Mouse (Mus musculus): ENCODE results near the gene Pitx1. TPM values are rescaled to one million over a fixed set of nuclear protein-coding genes. Genes with fewer than 3 reads are reported as not detected.

Pitx1 gene
- polyA plus RNA-seq, 1 experiment from 2014 or later: 22.2 TPM

DNA sequence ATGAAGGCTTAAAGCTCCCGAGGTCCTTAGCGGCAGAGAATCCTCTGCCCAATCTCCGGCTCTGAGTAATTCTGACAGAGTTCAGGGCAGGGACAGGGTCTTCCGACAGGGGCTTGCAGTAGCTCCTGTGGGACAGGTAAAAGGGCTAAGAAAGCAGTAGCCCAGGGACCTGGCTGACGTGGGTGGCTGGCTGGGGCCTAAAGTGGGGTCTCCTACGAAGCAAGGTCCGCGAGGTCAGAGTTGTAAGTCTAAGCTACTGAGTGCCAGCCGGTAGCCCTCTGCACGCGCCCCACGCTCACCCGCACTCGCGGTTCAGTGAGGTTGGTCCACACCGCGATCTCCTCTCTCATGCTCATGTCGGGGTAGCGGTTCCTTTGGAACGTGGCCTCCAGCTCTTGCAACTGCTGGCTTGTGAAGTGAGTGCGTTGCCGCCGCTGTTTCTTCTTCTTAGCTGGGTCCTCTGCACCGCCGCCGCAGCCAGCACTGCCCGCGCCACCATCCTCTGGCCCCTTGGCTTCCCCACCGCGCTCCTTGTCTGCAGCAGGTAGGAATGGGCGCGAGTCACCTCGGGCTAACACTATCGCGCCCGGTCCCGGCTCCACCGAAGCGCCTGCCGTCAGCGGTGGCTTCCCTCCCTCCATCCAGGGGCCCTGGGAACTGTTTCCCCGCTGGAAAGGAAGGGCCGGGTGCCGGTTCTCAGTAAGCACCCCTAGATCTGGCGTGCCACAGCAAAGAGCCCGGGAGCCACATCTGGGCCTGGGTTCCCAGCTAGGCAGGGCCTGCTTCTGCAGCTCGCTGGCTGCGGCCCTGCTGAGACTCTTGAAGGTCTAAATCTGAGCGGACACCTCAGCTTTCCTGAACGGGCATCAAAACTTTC, 7.6 kb downstream of the Pitx1 start:
- H3K4me1 ChIP-seq (replicated peaks; ENCODE audit: control insufficient read depth, insufficient read depth, low read length): 0 out of 2 replicates have a peak, but pooled peaks cover 5% of the 10 kb centered on the region
- peaks cover 92% of the 10 kb centered on the region for H3K27me3 ChIP-seq (replicated peaks; ENCODE audit: control insufficient read depth, insufficient read depth, low read length)
- H3K4me3 ChIP-seq (ENCODE audit: low read depth, low read length): peak overlapping the region; percentile 45
- DNase-seq (ENCODE audit: low spot score) (peak; percentile 83), ATAC-seq (replicated peaks; ENCODE audit: low FRiP score, low TSS enrichment, low read depth) (no peak)
- H3K36me3 ChIP-seq (ENCODE audit: control insufficient read depth, insufficient read depth, low read length): no peaks in the 10 kb centered on the region
- peak overlapping the region; percentile 31 for H3K9ac ChIP-seq (ENCODE audit: low read length)
- H3K27ac ChIP-seq (ENCODE audit: low read depth): no peak overlapping the region
- 1% methylated on average over 50 of the region's 50 CpGs for WGBS
- no peaks in the 10 kb centered on the region for H3K9me3 ChIP-seq (ENCODE audit: control insufficient read depth, low read length)
- peak overlapping the region; percentile 30 for H3K4me2 ChIP-seq (ENCODE audit: low read length)

DNA sequence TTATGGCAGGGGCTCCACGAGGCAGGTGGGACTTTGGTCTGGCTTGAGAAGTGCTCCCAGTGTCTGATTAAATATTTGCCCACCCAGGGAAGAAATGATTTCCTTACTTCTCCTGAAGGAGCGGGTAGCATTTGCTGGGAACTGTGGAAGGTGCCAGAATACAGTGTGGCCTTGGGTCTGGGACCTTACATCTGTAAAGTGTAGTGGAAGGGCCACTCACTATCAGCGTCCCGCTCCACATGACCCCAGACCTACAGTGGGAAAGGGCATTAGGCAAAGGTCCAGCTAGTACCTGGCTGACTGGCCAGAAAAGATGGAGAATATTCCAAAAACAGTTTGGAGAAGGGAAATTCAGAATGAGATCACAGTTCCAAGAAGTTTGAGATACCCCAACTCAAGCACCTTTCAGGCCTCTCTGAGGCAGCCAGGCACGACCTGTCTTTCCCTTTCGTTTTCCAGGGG, 8.3 kb downstream of the Pitx1 start:
- DNase-seq (ENCODE audit: low spot score): peak; percentile 74
- H3K36me3 ChIP-seq (ENCODE audit: control insufficient read depth, insufficient read depth, low read length): no peaks in the 10 kb centered on the region
- peak overlapping the region; percentile 45 for H3K4me3 ChIP-seq (ENCODE audit: low read depth, low read length)
- no peaks in the 10 kb centered on the region for H3K9me3 ChIP-seq (ENCODE audit: control insufficient read depth, low read length)
- no peak overlapping the region for H3K27ac ChIP-seq (ENCODE audit: low read depth)
- peak overlapping the region; percentile 31 for H3K9ac ChIP-seq (ENCODE audit: low read length)
- no peak for ATAC-seq (replicated peaks; ENCODE audit: low FRiP score, low TSS enrichment, low read depth)
- peak overlapping the region; percentile 30 for H3K4me2 ChIP-seq (ENCODE audit: low read length)
- H3K27me3 ChIP-seq (replicated peaks; ENCODE audit: control insufficient read depth, insufficient read depth, low read length): peaks cover 92% of the 10 kb centered on the region
- WGBS: 4% methylated on average over 6 of the region's 6 CpGs
- 0 out of 2 replicates have a peak, but pooled peaks cover 5% of the 10 kb centered on the region for H3K4me1 ChIP-seq (replicated peaks; ENCODE audit: control insufficient read depth, insufficient read depth, low read length)

DNA sequence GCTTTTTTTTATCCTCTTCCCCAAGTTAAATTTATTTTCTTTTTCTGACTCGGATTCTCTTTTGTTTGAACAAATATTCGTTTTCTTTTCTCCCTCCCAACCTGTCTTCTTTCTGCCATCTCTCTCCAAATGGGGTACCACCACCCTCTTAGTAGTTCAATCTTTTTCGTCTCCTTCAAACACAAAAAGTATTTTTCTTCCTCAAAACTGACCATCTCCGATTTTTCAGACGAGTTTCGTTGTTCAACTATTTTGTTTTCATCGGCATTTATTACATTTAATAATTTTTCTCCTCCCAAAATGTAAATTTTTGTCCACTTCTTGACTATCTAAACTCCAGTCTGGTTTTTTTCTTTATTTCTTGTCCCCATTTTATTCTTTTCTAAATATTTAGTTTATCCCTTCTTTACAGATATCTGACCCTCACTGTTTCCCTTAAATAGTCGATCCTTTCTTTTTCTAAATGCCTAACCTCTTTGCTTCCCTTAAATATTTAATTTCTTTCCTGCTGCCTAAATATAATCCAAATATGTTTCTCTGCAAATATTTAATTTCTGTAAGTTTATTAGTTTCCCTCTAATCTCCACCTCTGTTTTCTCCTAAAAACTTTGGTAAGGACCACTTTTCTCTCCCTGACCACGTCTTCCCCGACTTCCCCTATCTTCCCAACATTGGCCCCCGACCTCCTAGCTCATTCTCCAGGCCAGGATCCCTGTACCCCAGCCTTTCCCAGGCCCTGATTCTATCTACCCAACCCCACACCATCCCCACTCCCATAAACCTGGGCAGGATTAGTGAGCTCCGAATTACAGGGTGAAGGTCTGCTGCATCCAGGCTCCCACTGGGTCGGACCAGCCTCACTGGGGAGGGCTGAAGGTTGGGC, 9.0 kb downstream of the Pitx1 start:
- H3K36me3 ChIP-seq (ENCODE audit: control insufficient read depth, insufficient read depth, low read length): no peaks in the 10 kb centered on the region
- H3K4me2 ChIP-seq (ENCODE audit: low read length): peak overlapping the region; percentile 39
- H3K9me3 ChIP-seq (ENCODE audit: control insufficient read depth, low read length): no peaks in the 10 kb centered on the region
- peaks cover 92% of the 10 kb centered on the region for H3K27me3 ChIP-seq (replicated peaks; ENCODE audit: control insufficient read depth, insufficient read depth, low read length)
- WGBS: 9% methylated on average over 13 of the region's 13 CpGs
- ATAC-seq (replicated peaks; ENCODE audit: low FRiP score, low TSS enrichment, low read depth) (no peak), DNase-seq (ENCODE audit: low spot score) (no peak)
- 0 out of 2 replicates have a peak overlapping the region, but pooled peaks have one; percentile 20 for H3K9ac ChIP-seq (ENCODE audit: low read length)
- H3K4me3 ChIP-seq (ENCODE audit: low read depth, low read length): peak overlapping the region; percentile 45; the same call in 1 of the 2 replicates
- H3K4me1 ChIP-seq (replicated peaks; ENCODE audit: control insufficient read depth, insufficient read depth, low read length): 0 out of 2 replicates have a peak, but pooled peaks cover 5% of the 10 kb centered on the region
- no peak overlapping the region for H3K27ac ChIP-seq (ENCODE audit: low read depth)

DNA sequence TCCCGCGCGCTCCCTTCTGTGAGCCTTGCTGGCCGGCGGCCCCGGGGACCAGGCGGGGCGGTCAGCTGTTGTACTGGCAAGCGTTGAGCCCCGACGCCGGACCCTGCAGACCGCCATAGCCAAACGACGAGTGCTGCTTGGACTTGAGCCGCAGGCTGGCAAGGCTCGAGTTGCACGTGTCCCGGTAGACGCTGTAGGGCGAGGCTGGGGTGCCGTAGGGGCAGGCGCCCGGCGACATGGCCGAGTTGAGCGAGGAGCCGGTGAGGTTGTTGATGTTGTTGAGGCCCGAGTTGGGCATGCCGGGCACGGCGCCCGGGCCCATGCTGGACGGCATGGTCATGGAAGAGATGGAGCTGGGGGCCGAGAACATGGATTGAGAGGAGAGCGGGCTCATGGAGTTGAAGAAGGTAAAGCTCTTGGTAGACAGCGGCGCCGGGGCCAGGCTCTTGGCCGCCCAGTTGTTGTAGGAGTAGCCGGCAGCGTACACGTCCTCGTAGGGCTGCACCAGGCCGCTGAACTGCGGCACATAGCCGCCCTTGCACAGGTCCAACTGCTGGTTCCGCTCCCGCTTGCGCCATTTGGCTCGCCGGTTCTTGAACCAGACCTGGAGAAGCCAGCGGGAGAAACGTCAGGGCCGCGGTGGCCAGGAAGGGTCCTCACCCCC, 9.9 kb downstream of the Pitx1 start:
- peak; percentile 84 for DNase-seq (ENCODE audit: low spot score)
- Histone ChIP-seq H3K36me3 (ENCODE audit: control insufficient read depth, insufficient read depth, low read length) (no peaks in the 10 kb centered on the region), H3K9ac (ENCODE audit: low read length) (peak overlapping the region; percentile 20; the same call in 1 of the 2 replicates), H3K4me2 (ENCODE audit: low read length) (peak overlapping the region; percentile 39), H3K27ac (ENCODE audit: low read depth) (no peak overlapping the region), H3K9me3 (ENCODE audit: control insufficient read depth, low read length) (no peaks in the 10 kb centered on the region), H3K4me3 (ENCODE audit: low read depth, low read length) (0 out of 2 replicates have a peak overlapping the region, but pooled peaks have one; percentile 12), H3K27me3 (replicated peaks; ENCODE audit: control insufficient read depth, insufficient read depth, low read length) (peaks cover 86% of the 10 kb centered on the region), H3K4me1 (replicated peaks; ENCODE audit: control insufficient read depth, insufficient read depth, low read length) (0 out of 2 replicates have a peak, but pooled peaks cover 5% of the 10 kb centered on the region)
- no peak for ATAC-seq (replicated peaks; ENCODE audit: low FRiP score, low TSS enrichment, low read depth)
- 6% methylated on average over 56 of the region's 56 CpGs for WGBS

DNA sequence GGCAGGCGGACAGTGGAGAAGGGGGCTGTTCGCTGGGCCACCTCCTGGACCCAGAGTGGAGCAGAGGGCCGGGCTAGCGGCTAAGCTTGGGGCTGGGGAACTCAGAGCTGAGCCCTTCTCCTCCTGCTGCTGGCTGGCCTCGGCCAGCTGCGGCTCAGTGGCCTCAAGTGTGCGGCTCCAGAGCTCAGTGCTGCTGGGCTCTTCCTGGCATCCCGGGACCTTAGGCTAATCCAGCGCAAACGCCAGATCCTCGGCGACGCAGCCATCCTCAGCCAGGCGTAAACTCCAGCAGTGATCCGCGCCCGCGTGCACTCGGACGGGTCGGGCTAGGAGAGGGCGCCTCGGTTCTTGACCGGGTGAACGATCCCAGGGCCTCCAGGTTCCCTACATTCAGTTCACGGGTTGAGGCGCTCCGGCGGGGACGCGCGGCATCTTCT, 10.7 kb downstream of the Pitx1 start:
- Histone ChIP-seq H3K4me1 (replicated peaks; ENCODE audit: control insufficient read depth, insufficient read depth, low read length) (no peaks in the 10 kb centered on the region), H3K36me3 (ENCODE audit: control insufficient read depth, insufficient read depth, low read length) (no peaks in the 10 kb centered on the region), H3K27me3 (replicated peaks; ENCODE audit: control insufficient read depth, insufficient read depth, low read length) (peaks cover 82% of the 10 kb centered on the region), H3K9me3 (ENCODE audit: control insufficient read depth, low read length) (no peaks in the 10 kb centered on the region), H3K27ac (ENCODE audit: low read depth) (no peak overlapping the region), H3K9ac (ENCODE audit: low read length) (no peak overlapping the region), H3K4me3 (ENCODE audit: low read depth, low read length) (0 out of 2 replicates have a peak overlapping the region, but pooled peaks have one; percentile 12), H3K4me2 (ENCODE audit: low read length) (peak overlapping the region; percentile 39)
- DNase-seq (ENCODE audit: low spot score): peak; percentile 77
- WGBS: 8% methylated on average over 30 of the region's 32 CpGs
- ATAC-seq (replicated peaks; ENCODE audit: low FRiP score, low TSS enrichment, low read depth): peak; percentile 34; the same call in 1 of the 2 replicates

DNA sequence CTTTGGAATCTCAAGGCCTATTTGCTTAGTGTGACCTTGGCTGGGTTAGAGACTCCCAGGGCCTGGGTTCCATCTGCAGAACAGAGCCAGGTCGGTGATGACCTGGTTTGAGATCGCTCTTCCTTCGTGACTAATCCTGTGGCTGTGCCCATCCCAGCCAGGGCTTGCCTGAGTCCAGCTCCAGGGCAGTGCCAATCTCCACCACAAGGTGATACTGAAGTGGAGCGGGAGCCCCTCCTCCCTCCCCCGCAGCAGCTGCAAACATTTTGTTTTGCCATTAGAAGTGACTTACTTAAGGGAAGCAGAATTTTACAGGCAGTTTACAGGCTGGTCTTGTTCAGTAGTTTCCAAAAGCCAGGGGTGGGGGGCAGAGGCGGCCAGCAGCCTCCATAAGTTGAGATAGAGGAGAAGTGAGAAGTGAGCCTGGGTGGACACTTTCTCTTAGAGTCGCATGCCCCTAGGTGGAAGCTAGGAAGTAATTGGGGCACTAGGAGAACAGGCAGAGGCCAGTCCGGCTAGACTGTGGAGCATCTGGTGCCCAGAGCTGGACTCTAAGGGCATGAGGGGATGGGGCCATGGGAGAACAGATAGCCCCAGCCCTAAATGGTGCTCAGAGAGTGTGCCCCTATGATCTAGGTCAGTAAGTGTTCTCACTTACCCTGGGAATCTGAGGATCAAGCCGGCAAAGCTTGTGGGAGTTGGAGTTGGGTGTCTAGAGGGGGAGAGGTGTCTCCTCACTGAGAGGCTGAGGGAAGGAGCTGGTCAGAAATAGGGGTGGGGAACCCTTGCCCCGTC, 11.6 kb downstream of the Pitx1 start:
- no peaks in the 10 kb centered on the region for H3K36me3 ChIP-seq (ENCODE audit: control insufficient read depth, insufficient read depth, low read length)
- DNase-seq (ENCODE audit: low spot score) (peak; percentile 69), ATAC-seq (replicated peaks; ENCODE audit: low FRiP score, low TSS enrichment, low read depth) (no peak)
- H3K27ac ChIP-seq (ENCODE audit: low read depth): no peak overlapping the region
- no peaks in the 10 kb centered on the region for H3K4me1 ChIP-seq (replicated peaks; ENCODE audit: control insufficient read depth, insufficient read depth, low read length)
- H3K4me2 ChIP-seq (ENCODE audit: low read length): no peak overlapping the region
- no peaks in the 10 kb centered on the region for H3K9me3 ChIP-seq (ENCODE audit: control insufficient read depth, low read length)
- H3K27me3 ChIP-seq (replicated peaks; ENCODE audit: control insufficient read depth, insufficient read depth, low read length): peaks cover 73% of the 10 kb centered on the region
- H3K9ac ChIP-seq (ENCODE audit: low read length): no peak overlapping the region
- no peak overlapping the region for H3K4me3 ChIP-seq (ENCODE audit: low read depth, low read length)
- 12% methylated on average over 10 of the region's 10 CpGs for WGBS

DNA sequence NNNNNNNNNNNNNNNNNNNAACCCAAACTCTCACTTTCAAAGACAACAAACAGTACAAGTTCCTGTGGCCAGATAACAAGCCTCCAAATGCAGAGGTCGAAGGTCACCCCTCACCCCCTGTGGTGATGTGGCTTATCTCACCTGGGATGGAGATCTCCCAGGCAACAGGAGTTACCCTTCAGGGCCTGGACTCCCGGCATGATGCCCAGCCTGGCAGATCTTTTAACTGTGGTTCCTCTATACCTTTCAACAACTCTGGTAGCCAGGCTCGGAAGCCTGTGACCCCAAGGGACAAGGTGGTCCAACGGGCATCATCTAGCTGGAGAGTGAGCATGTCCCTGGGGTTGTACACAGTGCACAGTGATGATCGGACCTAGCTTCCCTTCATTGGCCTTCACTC, 13.5 kb downstream of the Pitx1 start:
- Histone ChIP-seq H3K9ac (ENCODE audit: low read length) (no peak overlapping the region), H3K4me2 (ENCODE audit: low read length) (no peak overlapping the region), H3K36me3 (ENCODE audit: control insufficient read depth, insufficient read depth, low read length) (no peaks in the 10 kb centered on the region), H3K27me3 (replicated peaks; ENCODE audit: control insufficient read depth, insufficient read depth, low read length) (peaks cover 63% of the 10 kb centered on the region), H3K9me3 (ENCODE audit: control insufficient read depth, low read length) (no peaks in the 10 kb centered on the region), H3K27ac (ENCODE audit: low read depth) (no peak overlapping the region), H3K4me3 (ENCODE audit: low read depth, low read length) (no peak overlapping the region), H3K4me1 (replicated peaks; ENCODE audit: control insufficient read depth, insufficient read depth, low read length) (no peaks in the 10 kb centered on the region)
- DNase-seq (ENCODE audit: low spot score) (no peak), ATAC-seq (replicated peaks; ENCODE audit: low FRiP score, low TSS enrichment, low read depth) (no peak)
- 59% methylated on average over 5 of the region's 5 CpGs for WGBS
